Mouse (Mus musculus): ENCODE measurements around the gene Lipo1.
"Not testable (repeated sequence)": the region's sequence is repeated elsewhere in the genome, so short reads cannot be mapped to it uniquely, and the experiment has no call there.

Gene Lipo1

DNA sequence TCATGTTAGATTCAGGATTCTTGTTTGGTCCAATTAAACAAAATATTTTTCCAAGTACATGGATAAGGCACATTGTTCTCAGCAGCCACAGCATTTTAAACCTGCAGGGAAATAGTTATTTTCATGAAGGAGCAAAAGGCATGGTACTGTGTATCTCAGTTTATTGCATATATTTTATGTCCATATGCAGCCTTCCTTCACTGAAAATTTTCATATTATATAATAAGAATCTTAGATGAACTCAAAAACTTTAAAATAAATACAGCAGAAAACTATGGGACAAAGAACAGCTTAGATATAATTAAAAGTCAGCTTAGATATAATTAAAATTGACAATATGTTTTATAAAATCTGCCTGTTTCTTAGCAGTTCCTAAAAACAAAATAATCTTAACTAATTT lies at the start of gene Lipo1:
Gene Lipo1 (minus strand): TSS at position 101 of the 400 bp plus-strand sequence.
- DNase-seq (ENCODE audit: low read depth in 1 of 2, low spot score in 2 of 2): not testable (repeated sequence)

GRCm38 (mm10) chr19:33786576-33787277 lies 532 bp downstream of the Lipo1 start:
- no peak for DNase-seq (ENCODE audit: low read depth in 1 of 2, low spot score in 2 of 2)

- DNase-seq (ENCODE audit: low read depth in 1 of 2, low spot score in 2 of 2): not testable (repeated sequence)
Measured at GRCm38 (mm10) chr19:33761287-33762086, 25.8 kb downstream of the Lipo1 start, which contains the start of gene Lipo3. Gene Lipo3, minus strand, starts transcription at chr19:33761951.

DNA sequence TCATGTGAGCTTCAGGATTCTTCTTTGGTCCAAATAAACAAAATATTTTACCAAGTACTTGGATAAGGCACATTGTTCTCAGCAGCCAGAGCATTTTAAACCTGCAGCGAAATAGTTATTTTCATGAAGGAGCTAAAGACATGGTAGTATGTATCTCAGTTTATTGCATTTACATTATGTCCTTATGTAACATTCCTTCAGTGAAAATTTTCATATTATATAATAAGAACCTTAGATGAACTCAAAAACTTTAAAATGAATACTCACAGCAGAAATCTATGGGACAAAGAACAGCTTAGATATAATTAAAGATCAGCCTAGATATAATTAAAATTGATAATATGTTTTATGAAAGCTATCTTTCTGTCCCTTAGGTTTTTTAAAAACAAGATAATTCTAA lies 36.0 kb downstream of the Lipo1 start, which contains the start of gene Lipo2:
Gene Lipo2 (minus strand): TSS at position 101 of the 400 bp plus-strand sequence.
- not testable (repeated sequence) for DNase-seq (ENCODE audit: low read depth in 1 of 2, low spot score in 2 of 2)

All from monocyte, adult 2 months (primary cell).